Mouse (Mus musculus) heart, adult 2 months (tissue): ENCODE data around the gene Tfrc. TPM values are rescaled to one million over a fixed set of nuclear protein-coding genes. Genes with fewer than 3 reads are reported as not detected.

Experiments
- DNase-seq, 2 experiments: peaks; one replicate each; pipeline ENCODE4 v3.0.0; 2021
- H3K27ac ChIP-seq: fragments of 200-600 bp; 2 replicates; pipeline ENCODE4 v1.8.1; 2022
- H3K27me3 ChIP-seq: fragments of 200-500 bp; 2 replicates; pipeline ENCODE4 v1.6.1; 2012; ENCODE audit warnings: mild to moderate bottlenecking, low read length, inconsistent platforms, mixed read lengths; ENCODE audit not compliant: control insufficient read depth, insufficient read depth
- H3K36me3 ChIP-seq: fragments of 200-500 bp; 2 replicates; pipeline ENCODE4 v1.6.1; 2012; ENCODE audit warnings: low read length, inconsistent platforms; ENCODE audit not compliant: control insufficient read depth, insufficient read depth
- H3K4me1 ChIP-seq: fragments of 200-500 bp; 2 replicates; pipeline ENCODE4 v1.6.1; 2011; ENCODE audit warnings: low read length; ENCODE audit not compliant: control insufficient read depth, insufficient read depth
- H3K4me3 ChIP-seq: fragments of 200-600 bp; 2 replicates; pipeline ENCODE4 v1.8.1; 2022
- H3K79me2 ChIP-seq: fragments of 200-500 bp; replicated peaks from 2 replicates; pipeline ENCODE4 v1.6.1; 2012; ENCODE audit warnings: mild to moderate bottlenecking, inconsistent platforms, low read length, moderate library complexity, mixed read lengths; ENCODE audit not compliant: control insufficient read depth, insufficient read depth
- H3K9ac ChIP-seq: fragments of 200-500 bp; 2 replicates; pipeline ENCODE4 v1.6.1; 2012; ENCODE audit warnings: low read depth, mild to moderate bottlenecking, control low read depth, inconsistent platforms, low read length, mixed read lengths
- CTCF ChIP-seq: fragments of 200-600 bp; IDR thresholded peaks from 2 replicates; pipeline ENCODE4 v1.8.1; 2022; ENCODE audit warnings: antibody characterized with exemption, mild to moderate bottlenecking, moderate library complexity
- EP300 ChIP-seq: fragments of 200-500 bp; IDR thresholded peaks from 2 replicates; pipeline ENCODE4 v1.6.1; 2011; ENCODE audit warnings: low read depth, low read length, control low read depth; ENCODE audit not compliant: insufficient read depth
- POLR2A ChIP-seq: fragments of 200-500 bp; IDR thresholded peaks from 2 replicates; pipeline ENCODE4 v1.6.1; 2011; ENCODE audit warnings: mild to moderate bottlenecking, low read depth, low read length, control low read depth; ENCODE audit not compliant: insufficient read depth
- WGBS: fragments of 180-500 bp; shearing (Covaris S2); methylation state at CpG from one replicate; pipeline ENCODE4 v1.1.7; 2018; 5-methylcytosine and 5-hydroxymethylcytosine counted together
- intact Hi-C: fragments of 180-260 bp; cut with DNase I; formaldehyde crosslinking; loops from one replicate; pipeline ENCODE4 v1.15.1; 2025
- polyA plus RNA-seq: library from polyadenylated mRNA; depleted of rRNA; stranded (reverse); fragments of >200 nt; gene quantifications from 2 replicates; pipeline ENCODE4 v1.2.3, GENCODE M21; 2012
- total RNA-seq, 2 experiments: library from RNA; stranded (reverse); gene quantifications; 2 replicates each; pipeline ENCODE4 v1.2.3; 2021

Gene Tfrc
- total and polyA plus RNA-seq, 3 experiments = 27.8 to 85.7 (median 51.3) TPM

GRCm38 (mm10) chr16:32663231-32663858, 54.6 kb downstream of the Tfrc start:
- no peaks in the 10 kb centered on the region for H3K27me3 ChIP-seq
- H3K4me3 ChIP-seq = no peak overlapping the region
- H3K27ac ChIP-seq = no peak overlapping the region
- no peaks in the 10 kb centered on the region for H3K79me2 ChIP-seq
- DNase-seq = peak in 1 of 2 experiments; percentile 18
- peaks cover 2% of the 10 kb centered on the region; the same call in 1 of the 2 replicates for H3K36me3 ChIP-seq
- peaks cover 28% of the 10 kb centered on the region for H3K4me1 ChIP-seq
- TF ChIP-seq POLR2A (no peak), CTCF (no peak), EP300 (no peak)
- 80% methylated on average over 9 of the region's 9 CpGs for WGBS
- intact Hi-C loops = no loop called here
- no peak overlapping the region for H3K9ac ChIP-seq

GRCm38 (mm10) chr16:32664211-32664610, 55.5 kb downstream of the Tfrc start:
- Histone ChIP-seq H3K4me1 (peaks cover 27% of the 10 kb centered on the region), H3K36me3 (peaks cover 2% of the 10 kb centered on the region; the same call in 1 of the 2 replicates), H3K27me3 (no peaks in the 10 kb centered on the region), H3K9ac (no peak overlapping the region), H3K4me3 (no peak overlapping the region), H3K79me2 (no peaks in the 10 kb centered on the region), H3K27ac (no peak overlapping the region)
- no peak for DNase-seq
- intact Hi-C loops = no loop called here
- TF ChIP-seq EP300 (no peak), CTCF (no peak), POLR2A (no peak)
- WGBS = 92% methylated on average over 2 of the region's 2 CpGs

DNA sequence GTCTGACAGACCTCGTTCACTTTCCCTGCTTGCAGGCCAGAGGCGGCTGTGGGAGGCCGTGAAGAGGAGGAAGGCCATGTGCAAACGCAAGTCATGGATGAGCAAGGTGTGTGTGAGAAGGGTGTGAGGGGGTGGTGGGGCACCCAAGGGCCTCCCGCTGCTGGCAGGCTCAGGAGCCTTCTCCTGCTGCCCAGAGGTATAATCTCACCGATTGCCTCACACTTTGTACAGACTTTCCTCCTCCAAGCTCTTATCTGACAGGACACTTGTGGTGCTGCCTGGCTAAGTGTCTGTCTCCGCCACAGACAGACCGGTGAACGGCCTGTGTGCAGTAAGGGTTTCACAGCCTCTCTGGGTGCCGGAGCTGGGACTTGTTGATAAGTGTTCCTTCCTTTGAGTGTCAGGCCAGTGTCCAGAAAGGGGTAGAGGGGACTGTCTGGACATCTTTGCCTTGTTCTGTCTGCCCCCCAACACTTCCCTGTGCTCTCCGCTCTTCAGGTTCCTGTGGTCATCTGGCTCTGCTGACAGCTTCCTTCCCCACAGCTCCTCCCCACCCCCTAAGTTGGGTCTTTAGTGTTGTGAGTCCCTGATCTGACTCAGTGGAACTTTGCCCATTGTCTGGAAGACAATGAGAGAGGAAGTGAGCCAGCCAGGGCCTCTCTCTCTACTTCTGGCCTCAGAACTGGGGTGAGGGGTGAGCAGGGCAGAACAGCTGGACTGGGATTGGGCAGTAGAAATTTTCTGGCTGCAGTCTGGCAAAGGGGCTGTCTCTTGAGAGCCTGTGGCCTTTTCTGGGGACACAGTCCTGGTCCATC, 57.3 kb downstream of the Tfrc start:
- H3K79me2 ChIP-seq = no peaks in the 10 kb centered on the region
- intact Hi-C loops = no loop called here
- H3K4me1 ChIP-seq = peaks cover 21% of the 10 kb centered on the region
- H3K36me3 ChIP-seq = no peaks in the 10 kb centered on the region
- H3K27ac ChIP-seq = peak overlapping the region; percentile 76
- no peaks in the 10 kb centered on the region for H3K27me3 ChIP-seq
- WGBS = 36% methylated on average over 11 of the region's 11 CpGs
- no peak overlapping the region for H3K9ac ChIP-seq
- DNase-seq = peak; percentile 52 to 62
- no peak overlapping the region for H3K4me3 ChIP-seq
- TF ChIP-seq EP300 = 0 out of 2 replicates have a peak, but pooled peaks have one; percentile 24
- TF ChIP-seq CTCF = no peak
- no peak for TF ChIP-seq POLR2A

DNA sequence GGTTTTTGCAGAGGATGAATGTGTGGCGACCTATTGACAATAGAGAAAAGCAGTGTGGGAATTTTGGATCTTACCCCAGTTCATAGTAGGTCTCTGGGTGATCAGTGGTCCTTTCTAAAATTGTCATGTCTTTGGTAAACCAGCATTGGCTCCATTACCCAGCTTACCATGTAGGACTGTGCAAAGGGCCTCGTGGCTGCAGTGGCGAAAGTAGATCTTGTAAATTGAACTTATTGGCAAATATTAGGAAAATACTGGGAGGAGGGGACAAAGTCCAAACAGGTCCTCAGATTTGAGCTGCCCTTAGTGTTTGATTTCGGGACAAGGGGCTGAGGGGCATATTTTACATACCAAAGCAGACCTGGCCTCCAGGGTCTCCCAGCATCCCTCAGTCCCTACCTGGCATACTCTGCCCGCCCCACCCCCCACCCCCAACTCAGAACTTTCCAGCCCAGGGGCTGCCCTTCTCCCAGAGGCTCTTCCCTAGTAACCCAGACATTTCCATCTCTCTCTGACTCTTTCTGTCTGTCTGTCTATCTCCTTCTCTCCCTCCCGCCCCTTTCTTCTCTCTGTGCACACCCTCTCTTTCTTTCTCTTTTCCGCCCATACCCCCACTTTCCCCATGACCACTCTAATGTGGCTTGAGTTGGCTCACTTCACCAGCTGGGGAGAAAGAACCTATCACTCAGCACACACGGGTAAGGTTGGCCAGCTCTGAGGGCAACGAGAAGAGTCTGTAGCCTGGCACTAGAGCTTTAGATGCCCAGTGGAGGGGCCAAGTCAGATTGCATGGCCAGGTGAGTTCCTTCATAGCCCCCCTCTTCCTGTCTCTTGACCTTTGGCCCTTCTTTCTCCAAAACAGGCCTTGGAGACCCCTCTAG, 58.2 kb downstream of the Tfrc start:
- no peak overlapping the region for H3K9ac ChIP-seq
- TF ChIP-seq POLR2A (no peak), CTCF (no peak), EP300 (no peak)
- 66% methylated on average over 9 of the region's 9 CpGs for WGBS
- no peaks in the 10 kb centered on the region for H3K27me3 ChIP-seq
- peak overlapping the region; percentile 76 for H3K27ac ChIP-seq
- no peak overlapping the region for H3K4me3 ChIP-seq
- peaks cover 17% of the 10 kb centered on the region for H3K4me1 ChIP-seq
- DNase-seq = peak; percentile 2 to 15
- no peaks in the 10 kb centered on the region for H3K36me3 ChIP-seq
- intact Hi-C loops = no loop called here
- H3K79me2 ChIP-seq = no peaks in the 10 kb centered on the region

DNA sequence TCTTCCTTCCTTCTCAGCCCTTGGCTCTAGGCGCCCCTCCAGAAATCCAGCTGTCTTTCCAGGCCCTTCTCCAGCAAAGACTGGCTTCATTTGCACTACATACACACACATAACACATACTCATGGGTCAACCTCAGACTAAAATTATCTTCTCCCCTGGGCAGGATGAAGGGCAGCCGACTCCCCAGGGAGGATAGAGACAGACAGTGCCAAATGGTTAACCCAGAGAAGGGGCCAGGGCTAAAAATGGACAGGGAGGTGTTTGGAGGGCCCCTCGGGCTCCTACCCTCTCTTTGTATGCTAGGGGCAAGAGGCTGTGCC, 58.8 kb downstream of the Tfrc start:
- Histone ChIP-seq H3K4me3 (no peak overlapping the region), H3K9ac (no peak overlapping the region), H3K27me3 (no peaks in the 10 kb centered on the region), H3K36me3 (no peaks in the 10 kb centered on the region), H3K79me2 (no peaks in the 10 kb centered on the region), H3K27ac (peak overlapping the region; percentile 31), H3K4me1 (peaks cover 21% of the 10 kb centered on the region)
- TF ChIP-seq POLR2A (no peak), EP300 (no peak), CTCF (no peak)
- WGBS = 41% methylated on average over 3 of the region's 3 CpGs
- DNase-seq = peak in 1 of 2 experiments; percentile 39
- intact Hi-C loops = no loop called here
